8 mouse cellular contexts compared by ENCODE assay signal in the genomic region with DNA sequence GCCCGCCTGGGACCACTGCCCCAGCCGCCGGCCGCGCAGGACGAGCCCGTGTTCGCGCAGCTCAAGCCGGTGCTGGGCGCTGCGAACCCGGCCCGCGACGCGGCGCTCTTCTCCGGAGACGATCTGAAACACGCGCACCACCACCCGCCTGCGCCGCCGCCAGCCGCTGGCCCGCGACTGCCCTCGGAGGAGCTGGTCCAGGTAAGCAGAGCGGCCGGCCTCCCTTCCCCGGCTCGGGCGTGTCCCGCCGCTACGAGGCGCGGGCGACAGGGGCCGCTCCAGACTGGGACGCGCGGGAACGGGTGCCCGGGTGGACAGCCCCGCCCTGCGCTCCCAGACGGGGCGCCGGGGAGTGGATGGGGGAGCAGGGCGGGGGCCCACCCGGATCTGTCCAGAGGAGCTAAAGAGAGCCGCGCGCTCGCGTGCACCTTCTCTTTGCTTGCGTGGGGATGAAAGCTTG. TPM values are rescaled to one million over a fixed set of nuclear protein-coding genes. Genes with fewer than 3 reads are reported as not detected.
DNase-seq lines count a peak whose midpoint lies in the region; ATAC-seq and TF ChIP-seq lines count a peak whose summit lies in the region.

No protein-coding gene starts in this region.

- WGBS in forebrain, embryonic 15.5 days: under 1% methylated on average over 57 of the region's 60 CpGs
- under 1% methylated on average over 48 of the region's 60 CpGs for WGBS in lung, embryonic 15.5 days

- intact Hi-C loops in heart, postnatal 10 days (cut with DNase I): loop anchor here (5.0 kb wide), 2 partner anchors 157 to 598 kb away; no protein-coding TSS in a partner anchor

- H3K4me1 ChIP-seq in ES-E14 (ENCODE audit: control insufficient read depth in 2 of 2, insufficient read depth in 2 of 2, low read length in 2 of 2, poor library complexity in 1 of 2): peaks cover 8 to 10% of the 10 kb centered on the region in 2 experiments; a peak in 3 of 4 replicates
- H3K4me1 ChIP-seq in forebrain, embryonic 15.5 days: peaks cover 15% of the 10 kb centered on the region; the same call in 1 of the 2 replicates
- peaks cover 17% of the 10 kb centered on the region for H3K4me1 ChIP-seq in lung, embryonic 15.5 days

- no peaks in the 10 kb centered on the region for H3K9me3 ChIP-seq in ES-E14 (ENCODE audit: control insufficient read depth, insufficient read depth, low read depth, low read length)
- H3K9me3 ChIP-seq in forebrain, embryonic 15.5 days: no peaks in the 10 kb centered on the region
- no peaks in the 10 kb centered on the region for H3K9me3 ChIP-seq in lung, embryonic 15.5 days

- H3K36me3 ChIP-seq in ES-E14 (ENCODE audit: control insufficient read depth, insufficient read depth, low read length, poor library complexity, severe bottlenecking): peaks cover 28% of the 10 kb centered on the region
- no peaks in the 10 kb centered on the region for H3K36me3 ChIP-seq in forebrain, embryonic 15.5 days
- H3K36me3 ChIP-seq in lung, embryonic 15.5 days: no peaks in the 10 kb centered on the region

- in situ Hi-C loops in ES-E14 (cut with MboI; ENCODE audit: low sequenced_read_pairs in 2 of 2, unreplicated experiment in 2 of 2): no loop called here

- H3K27ac ChIP-seq in ES-E14 (ENCODE audit: insufficient read depth, low read depth, low read length, poor library complexity, severe bottlenecking): peak overlapping the region; percentile 71
- H3K27ac ChIP-seq in forebrain, embryonic 15.5 days (replicated peaks): no peak overlapping the region
- H3K27ac ChIP-seq in lung, embryonic 15.5 days: peak overlapping the region; percentile 85

- peak; percentile 83 for ATAC-seq in forebrain, embryonic 15.5 days (replicated peaks)
- ATAC-seq in lung, embryonic 15.5 days (ENCODE audit: borderline replicate concordance, extremely low read depth, low FRiP score, low TSS enrichment): peak; percentile 63

- peaks cover 4% of the 10 kb centered on the region; the same call in 1 of the 2 replicates for H3K27me3 ChIP-seq in forebrain, embryonic 15.5 days
- H3K27me3 ChIP-seq in lung, embryonic 15.5 days: peaks cover 25% of the 10 kb centered on the region

- no peak for DNase-seq in ES-E14 (ENCODE audit: low read depth, low spot score)
- DNase-seq in cerebellum, adult 11-12 months: peak; percentile 14
- peak; percentile 67 to 68 for DNase-seq in heart, postnatal 10 days
- DNase-seq in kidney, postnatal 4 days: peak; percentile 73 to 81
- DNase-seq in ovary, postnatal 14 days (ENCODE audit: low spot score): peak; percentile 40
- peak; percentile 34 for DNase-seq in thymus, postnatal 14 days

- peak overlapping the region; percentile 85 to 93 for H3K4me3 ChIP-seq in ES-E14 (ENCODE audit: insufficient read depth in 1 of 2, low read depth in 1 of 2, low read length in 2 of 2, poor library complexity in 1 of 2, severe bottlenecking in 1 of 2)
- peak overlapping the region; percentile 80 for H3K4me3 ChIP-seq in forebrain, embryonic 15.5 days
- H3K4me3 ChIP-seq in lung, embryonic 15.5 days: peak overlapping the region; percentile 82

- H3K9ac ChIP-seq in ES-E14 (ENCODE audit: insufficient read depth, low read depth, low read length, poor library complexity, severe bottlenecking): peak overlapping the region; percentile 85
- H3K9ac ChIP-seq in forebrain, embryonic 15.5 days (replicated peaks): peak overlapping the region; percentile 65
- H3K9ac ChIP-seq in lung, embryonic 15.5 days: peak overlapping the region; percentile 71

- peak overlapping the region; percentile 96 for H3K4me2 ChIP-seq in forebrain, embryonic 15.5 days (replicated peaks)
- peak overlapping the region; percentile 99 for H3K4me2 ChIP-seq in lung, embryonic 15.5 days

TF ChIP-seq in ES-E14, 5 proteins besides CTCF, POLR2A, EP300 and RAD21:
- TF ChIP-seq MAFK (IDR thresholded peaks at IDR 0.05; ENCODE audit: insufficient read depth, low read depth, low read length): no peak
- TF ChIP-seq HCFC1 (IDR thresholded peaks at IDR 0.05; ENCODE audit: borderline replicate concordance, insufficient read depth, low read length): no peak
- no peak for TF ChIP-seq CHD2 (IDR thresholded peaks at IDR 0.05; ENCODE audit: low read depth, low read length)
- no peak for TF ChIP-seq ZC3H11A (IDR thresholded peaks at IDR 0.05; ENCODE audit: borderline replicate concordance, low read depth, low read length)
- no peak for TF ChIP-seq ZNF384 (IDR thresholded peaks at IDR 0.05; ENCODE audit: low read depth, low read length)

RNA-seq across cellular contexts. Expression of a gene that starts 0.6 kb away (rescaled TPM):
- total RNA-seq in ES-E14 (2012; rRNA removed): 23.2 and 34.7 TPM in 2 replicates
- 4.1 and 4.7 TPM in 2 replicates for polyA plus RNA-seq in forebrain, embryonic 15.5 days (2015; fragmentation: Nextera tagmentation; extraction: Ambion mirVana)
- total RNA-seq in heart, postnatal 10 days (2021): 1 to 10 TPM; 1.6 to 2.0 TPM
- 24.6 and 25.5 TPM in 2 replicates for polyA plus RNA-seq in lung, embryonic 15.5 days (2015; fragmentation: Nextera tagmentation; extraction: Ambion mirVana)
